Mouse (Mus musculus): Measurements from ENCODE around the gene Fbxo8. TPM values are rescaled to one million over a fixed set of nuclear protein-coding genes. Genes with fewer than 3 reads are reported as not detected.

Gene Fbxo8
- total and polyA plus RNA-seq, 3 experiments: 17.0 to 28.8 TPM; not detected in 1

DNA sequence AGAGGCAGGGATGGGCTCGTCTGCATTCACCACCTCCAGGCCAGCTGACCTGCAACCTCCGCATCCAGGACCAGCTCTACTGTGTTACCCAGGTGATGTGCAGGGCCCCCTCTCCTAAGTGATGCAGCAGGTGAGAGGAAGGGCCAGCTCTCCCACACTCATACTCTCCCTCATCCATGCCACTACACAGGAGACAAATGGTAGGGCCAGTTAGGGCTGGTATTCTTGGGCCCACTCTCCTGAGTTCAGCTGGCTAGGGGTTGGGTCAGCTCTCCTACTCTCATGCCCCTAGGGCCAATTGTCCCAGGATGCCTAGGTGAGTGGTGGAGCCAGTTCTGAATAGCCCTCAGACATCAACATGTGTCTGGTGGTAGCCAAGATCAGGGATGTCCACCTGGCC is 30.6 kb upstream of the Fbxo8 start:
- TF ChIP-seq ZC3H11A (IDR thresholded peaks at IDR 0.05; ENCODE audit: low read depth, low read length): no peak
- TF ChIP-seq USF1 (IDR thresholded peaks at IDR 0.05; ENCODE audit: low read depth, low read length): no peak
- TF ChIP-seq MYC (IDR thresholded peaks at IDR 0.05; ENCODE audit: low read depth, low read length): no peak
- TF ChIP-seq HCFC1 (IDR thresholded peaks at IDR 0.05; ENCODE audit: low read depth, low read length): no peak
- no peak for TF ChIP-seq TBP (IDR thresholded peaks at IDR 0.05; ENCODE audit: low read depth, low read length)
- no peak for TF ChIP-seq ZNF384 (IDR thresholded peaks at IDR 0.05; ENCODE audit: low read depth, low read length)
- no peak for TF ChIP-seq JUND (IDR thresholded peaks at IDR 0.05; ENCODE audit: low read depth, low read length)
- no peak for TF ChIP-seq POLR2AphosphoS2 (IDR thresholded peaks at IDR 0.05; ENCODE audit: low read length)
- TF ChIP-seq GABPA (IDR thresholded peaks at IDR 0.05; ENCODE audit: low read depth, low read length): no peak
- no peak for TF ChIP-seq SIN3A (IDR thresholded peaks at IDR 0.05; ENCODE audit: low read length)
- Histone ChIP-seq H3K27me3 (ENCODE audit: control insufficient read depth in 1 of 2, insufficient read depth in 2 of 2, low read length in 2 of 2) (no peaks in the 10 kb centered on the region), H3K9ac (ENCODE audit: control insufficient read depth, low read depth, low read length, poor library complexity, severe bottlenecking) (no peak overlapping the region), H3K79me2 (ENCODE audit: control insufficient read depth, insufficient read depth, low read length, poor library complexity) (no peaks in the 10 kb centered on the region), H3K4me3 (ENCODE audit: control insufficient read depth in 1 of 2, insufficient read depth in 1 of 2, low read depth in 2 of 2, low read length in 2 of 2) (no peak overlapping the region), H3K9me3 (replicated peaks; ENCODE audit: insufficient read depth, low read length) (no peaks in the 10 kb centered on the region), H3K27ac (ENCODE audit: control insufficient read depth, low read depth, low read length) (no peak overlapping the region), H3K36me3 (ENCODE audit: control insufficient read depth in 1 of 2, insufficient read depth in 2 of 2, low read length in 2 of 2) (no peaks in the 10 kb centered on the region), H3K4me1 (ENCODE audit: control insufficient read depth in 1 of 2, insufficient read depth in 2 of 2, low read length in 2 of 2) (no peaks in the 10 kb centered on the region)
- DNase-seq (ENCODE audit: low read depth, low spot score): no peak

DNA sequence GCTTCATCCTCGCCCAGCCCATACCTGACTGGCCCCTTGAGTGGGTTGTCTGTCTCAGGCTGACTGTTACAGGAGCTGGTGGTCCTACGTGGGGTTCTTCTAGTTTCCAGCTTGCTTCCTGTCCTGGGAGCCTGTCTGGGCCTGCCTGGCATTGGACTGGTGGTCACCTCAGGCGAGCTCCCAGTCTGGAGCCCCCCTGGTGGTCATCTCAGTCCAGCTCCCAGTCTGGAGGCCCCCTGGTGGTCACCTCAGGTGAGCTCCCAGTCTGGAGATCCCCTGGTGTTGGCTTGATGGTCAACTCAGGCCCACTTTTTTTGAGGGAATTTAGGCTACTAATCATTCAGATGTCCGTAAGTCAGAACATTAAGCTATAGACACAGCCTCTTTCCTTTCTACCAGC is 29.8 kb upstream of the Fbxo8 start:
- Histone ChIP-seq H3K9me3 (replicated peaks; ENCODE audit: insufficient read depth, low read length) (no peaks in the 10 kb centered on the region), H3K27me3 (ENCODE audit: control insufficient read depth in 1 of 2, insufficient read depth in 2 of 2, low read length in 2 of 2) (no peaks in the 10 kb centered on the region), H3K27ac (ENCODE audit: control insufficient read depth, low read depth, low read length) (no peak overlapping the region), H3K9ac (ENCODE audit: control insufficient read depth, low read depth, low read length, poor library complexity, severe bottlenecking) (no peak overlapping the region), H3K4me3 (ENCODE audit: control insufficient read depth in 1 of 2, insufficient read depth in 1 of 2, low read depth in 2 of 2, low read length in 2 of 2) (no peak overlapping the region), H3K79me2 (ENCODE audit: control insufficient read depth, insufficient read depth, low read length, poor library complexity) (no peaks in the 10 kb centered on the region), H3K4me1 (ENCODE audit: control insufficient read depth in 1 of 2, insufficient read depth in 2 of 2, low read length in 2 of 2) (no peaks in the 10 kb centered on the region), H3K36me3 (ENCODE audit: control insufficient read depth in 1 of 2, insufficient read depth in 2 of 2, low read length in 2 of 2) (no peaks in the 10 kb centered on the region)
- DNase-seq (ENCODE audit: low read depth, low spot score): no peak
- TF ChIP-seq ELF1 (IDR thresholded peaks at IDR 0.05; ENCODE audit: low read depth, low read length) (no peak), GATA1 (IDR thresholded peaks at IDR 0.05; ENCODE audit: low read depth, low read length) (no peak), MYC (IDR thresholded peaks at IDR 0.05; ENCODE audit: low read depth, low read length) (no peak), ZMIZ1 (IDR thresholded peaks at IDR 0.05; ENCODE audit: low read depth, low read length) (no peak), MYB (IDR thresholded peaks at IDR 0.05; ENCODE audit: low read depth, low read length) (no peak), E2F4 (IDR thresholded peaks at IDR 0.05; ENCODE audit: borderline replicate concordance, low read depth, low read length) (no peak)

DNA sequence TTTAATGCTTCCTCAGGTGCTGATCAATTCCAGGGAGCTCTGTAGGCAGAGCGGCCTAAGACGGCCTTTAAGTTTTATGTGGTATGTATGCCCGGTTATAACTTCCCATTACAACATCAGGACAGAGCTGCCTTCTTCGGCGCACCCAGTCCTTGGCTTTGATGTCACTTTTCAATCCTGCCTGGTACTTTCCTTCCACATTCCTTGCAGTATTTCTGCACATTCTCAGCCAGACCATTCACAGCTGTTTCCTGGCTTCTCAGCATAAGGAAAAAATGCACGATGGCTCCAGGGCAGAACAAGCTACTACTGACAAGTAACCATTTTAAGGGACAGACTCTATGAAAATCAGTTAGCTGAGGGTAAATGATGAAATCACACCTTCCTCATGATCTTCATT is 22.0 kb upstream of the Fbxo8 start:
- Histone ChIP-seq H3K9ac (ENCODE audit: control insufficient read depth, low read depth, low read length, poor library complexity, severe bottlenecking) (no peak overlapping the region), H3K4me3 (ENCODE audit: control insufficient read depth in 1 of 2, insufficient read depth in 1 of 2, low read depth in 2 of 2, low read length in 2 of 2) (no peak overlapping the region), H3K79me2 (ENCODE audit: control insufficient read depth, insufficient read depth, low read length, poor library complexity) (no peaks in the 10 kb centered on the region), H3K27ac (ENCODE audit: control insufficient read depth, low read depth, low read length) (no peak overlapping the region), H3K4me1 (ENCODE audit: control insufficient read depth in 1 of 2, insufficient read depth in 2 of 2, low read length in 2 of 2) (no peaks in the 10 kb centered on the region), H3K27me3 (ENCODE audit: control insufficient read depth in 1 of 2, insufficient read depth in 2 of 2, low read length in 2 of 2) (no peaks in the 10 kb centered on the region), H3K36me3 (ENCODE audit: control insufficient read depth in 1 of 2, insufficient read depth in 2 of 2, low read length in 2 of 2) (no peaks in the 10 kb centered on the region), H3K9me3 (replicated peaks; ENCODE audit: insufficient read depth, low read length) (no peaks in the 10 kb centered on the region)
- no peak for TF ChIP-seq USF2 (IDR thresholded peaks at IDR 0.05; ENCODE audit: borderline replicate concordance in 1 of 2, insufficient read depth in 1 of 2, low read depth in 1 of 2, low read length in 2 of 2)
- DNase-seq (ENCODE audit: low read depth, low spot score): no peak
